Comparison of ENCODE assay signal across 9 mouse cellular contexts in the genomic region with DNA sequence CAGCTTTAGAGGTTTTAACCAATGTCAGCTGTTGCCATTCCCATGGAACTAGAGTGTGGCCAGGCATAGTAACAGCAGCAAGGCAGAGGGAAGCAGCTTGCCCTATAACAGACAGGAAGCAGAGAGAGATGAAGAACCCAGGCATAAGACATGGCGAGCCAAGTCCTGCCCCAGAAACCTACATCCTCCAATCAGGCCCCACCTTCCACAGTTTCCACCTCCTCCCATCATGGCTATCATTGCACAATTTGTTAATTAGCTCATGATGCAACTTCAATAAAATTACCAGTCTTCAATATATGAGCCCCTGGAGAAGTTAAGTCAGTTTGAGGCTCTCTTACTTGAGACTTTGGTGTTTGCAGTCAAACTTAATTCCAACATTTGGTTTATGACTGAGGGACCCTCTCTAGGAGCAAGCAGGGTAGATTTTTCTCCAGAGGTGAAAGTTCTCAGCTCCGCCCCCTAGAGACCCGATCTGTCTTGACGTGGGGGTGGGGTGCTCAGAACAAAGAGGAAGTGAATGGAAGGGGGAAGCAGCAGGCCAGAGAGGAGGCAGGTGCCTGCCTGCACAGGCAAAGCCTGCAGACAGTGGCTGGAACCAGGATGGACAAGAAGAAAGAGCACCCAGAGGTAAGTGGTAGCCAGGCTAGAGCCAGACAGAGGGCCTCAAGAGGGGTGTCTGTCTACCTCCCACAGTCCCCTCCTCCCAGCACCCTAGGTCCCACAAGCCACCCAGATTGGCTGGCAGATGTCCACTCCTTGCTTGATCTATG. TPM values are rescaled to one million over a fixed set of nuclear protein-coding genes. Genes with fewer than 3 reads are reported as not detected.
A peak's percentile ranks its signal among the peaks of the same experiment; 100 is the strongest.
DNase-seq lines count a peak whose midpoint lies in the region; ATAC-seq and TF ChIP-seq lines count a peak whose summit lies in the region.
"Had no signal": no experiment of that assay in that cellular context is flagged by ENCODE, and none has a peak within 500 bp of the region (broad histone marks: within the 10 kb centered on the region; RNA-seq: fewer than 3 reads in every experiment).

Gene Pld4, plus strand, starts transcription at position 502 of the 773 bp plus-strand sequence.

- TF ChIP-seq CTCF in left cerebral cortex, adult 2 months (IDR thresholded peaks at IDR 0.05), result no peak

- no peak within 1 kb of the TSS for H3K27ac ChIP-seq in liver, embryonic 12.5 days
- H3K27ac ChIP-seq in stomach, embryonic 16.5 days (ENCODE audit: low read length), result no peak within 1 kb of the TSS
- no peak within 1 kb of the TSS; the same call in 1 of the 2 replicates for H3K27ac ChIP-seq in left cerebral cortex, adult 2 months

- H3K4me3 ChIP-seq in liver, embryonic 12.5 days, result 0 out of 2 replicates have a peak within 1 kb of the TSS, but pooled peaks have one; percentile 3
- H3K4me3 ChIP-seq in stomach, embryonic 16.5 days (replicated peaks; ENCODE audit: low read length), result peak within 1 kb of the TSS; percentile 7
- no peak within 1 kb of the TSS for H3K4me3 ChIP-seq in left cerebral cortex, adult 2 months

- 24% methylated on average over 4 of the region's 4 CpGs for WGBS in liver, embryonic 12.5 days (ENCODE audit: insufficient replicate concordance)
- 36% methylated on average over 4 of the region's 4 CpGs for WGBS in stomach, embryonic 16.5 days

- H3K4me2 ChIP-seq in liver, embryonic 12.5 days, result no peak within 1 kb of the TSS
- H3K4me2 ChIP-seq in stomach, embryonic 16.5 days (ENCODE audit: low read depth, low read length), result no peak within 1 kb of the TSS

- no peaks in the 10 kb centered on the region for H3K4me1 ChIP-seq in liver, embryonic 12.5 days
- no peaks in the 10 kb centered on the region for H3K4me1 ChIP-seq in stomach, embryonic 16.5 days (ENCODE audit: control insufficient read depth, insufficient read depth, low read length)

- peaks cover 12% of the 10 kb centered on the region for H3K27me3 ChIP-seq in liver, embryonic 12.5 days (replicated peaks)
- H3K27me3 ChIP-seq in stomach, embryonic 16.5 days (ENCODE audit: control insufficient read depth, insufficient read depth, low read length), result no peaks in the 10 kb centered on the region

- ATAC-seq in liver, embryonic 12.5 days, result 0 out of 2 replicates have a peak, but pooled peaks have one; percentile 24
- no peak for ATAC-seq in stomach, embryonic 16.5 days (ENCODE audit: insufficient read depth, low FRiP score)
- no peak for ATAC-seq in cerebellum, adult (ENCODE audit: insufficient number of reproducible peaks, low FRiP score, low TSS enrichment)

- no peak within 1 kb of the TSS for H3K9ac ChIP-seq in liver, embryonic 12.5 days
- H3K9ac ChIP-seq in stomach, embryonic 16.5 days (ENCODE audit: low read length), result no peak within 1 kb of the TSS

- DNase-seq in adrenal gland, adult 8-10 months, result no peak
- DNase-seq in adrenal gland, postnatal 14 days, result no peak
- DNase-seq in spleen, adult 18-20 months, result peak; percentile 63 to 70
- no peak for DNase-seq in spleen, adult 12 weeks (ENCODE audit: low spot score)
- no peak for DNase-seq in left cerebral cortex, adult 2 months (ENCODE audit: extremely low spot score in 1 of 2, low spot score in 2 of 2)

- H3K9me3 ChIP-seq in liver, embryonic 12.5 days (replicated peaks), result no peaks in the 10 kb centered on the region
- H3K9me3 ChIP-seq in stomach, embryonic 16.5 days (replicated peaks; ENCODE audit: control insufficient read depth, low read length), result no peaks in the 10 kb centered on the region

- intact Hi-C loops in left cerebral cortex, adult 2 months (cut with DNase I), result no loop called here

- no peaks in the 10 kb centered on the region for H3K36me3 ChIP-seq in liver, embryonic 12.5 days
- no peaks in the 10 kb centered on the region for H3K36me3 ChIP-seq in stomach, embryonic 16.5 days (ENCODE audit: control insufficient read depth, insufficient read depth, low read length)

RNA-seq across cellular contexts. Expression of gene Pld4, which starts in this region (rescaled TPM):
- 10 to 100 TPM in 3 of 4 experiments, 1 to 10 TPM in 1; 9.1 to 21.7 (median 15.5) TPM for total RNA-seq in adrenal gland, adult 8-10 months (2022)
- 6.4 and 19.9 TPM in 2 replicates for total RNA-seq in adrenal gland, postnatal 14 days (2021)
- polyA plus RNA-seq in liver, embryonic 12.5 days (2016; fragmentation: Nextera tagmentation; extraction: Ambion mirVana), result 7.9 and 8.0 TPM in 2 replicates
- polyA plus RNA-seq in stomach, embryonic 16.5 days (2015; fragmentation: Nextera tagmentation; extraction: Ambion mirVana), result 13.7 and 17.1 TPM in 2 replicates
- total RNA-seq in left cerebral cortex, adult 2 months (2021), result 10 to 100 TPM in 1 of 2 experiments, 1 to 10 TPM in 1; 7.4 to 10.1 TPM
- polyA plus RNA-seq: C2C12 had no signal

Comparison
In these comparisons a context has a peak if more than half of its experiments do, and no peak if none do; other contexts are left out.
1. DNase-seq: peak in spleen, adult 18-20 months (2 of 2); none in adrenal gland, adult 8-10 months (single experiment), adrenal gland, postnatal 14 days (single experiment), spleen, adult 12 weeks (single experiment) and left cerebral cortex, adult 2 months (0 of 2).